Mouse (Mus musculus) E14TG2a.4 (cell line): ENCODE results near the gene Adamts2.

Experiments
- CTCF ChIP-seq: conservative IDR thresholded peaks from 2 replicates; pipeline ENCODE4 v1.5.1; 2014; ENCODE audit warnings: low read length
- NANOG ChIP-seq: IDR thresholded peaks from 2 replicates; pipeline ENCODE4 v1.6.1; 2014; ENCODE audit warnings: borderline replicate concordance, low read length, mixed read lengths
- POU5F1 ChIP-seq: IDR thresholded peaks from 2 replicates; pipeline ENCODE4 v1.6.1; 2014; ENCODE audit warnings: low read length, borderline replicate concordance

GRCm38 (mm10) chr11:50638868-50639220 is 37.0 kb downstream of the Adamts2 start:
- TF ChIP-seq CTCF (no peak), POU5F1 (no peak), NANOG (no peak)
